Mouse (Mus musculus) testis, adult 2 months (tissue): ENCODE results near the gene Crp.

Experiments
- CTCF ChIP-seq: fragments of 200-500 bp; IDR thresholded peaks from 2 replicates; pipeline ENCODE4 v1.5.1; 2012; ENCODE audit warnings: low read depth, mild to moderate bottlenecking, inconsistent platforms, low read length, moderate library complexity; ENCODE audit not compliant: control insufficient read depth, insufficient read depth, insufficient replicate concordance
- POLR2A ChIP-seq: fragments of 200-500 bp; IDR thresholded peaks from 2 replicates; pipeline ENCODE4 v1.6.1; 2012; ENCODE audit warnings: low read depth, mild to moderate bottlenecking, inconsistent platforms, low read length, moderate library complexity; ENCODE audit not compliant: control insufficient read depth

DNA sequence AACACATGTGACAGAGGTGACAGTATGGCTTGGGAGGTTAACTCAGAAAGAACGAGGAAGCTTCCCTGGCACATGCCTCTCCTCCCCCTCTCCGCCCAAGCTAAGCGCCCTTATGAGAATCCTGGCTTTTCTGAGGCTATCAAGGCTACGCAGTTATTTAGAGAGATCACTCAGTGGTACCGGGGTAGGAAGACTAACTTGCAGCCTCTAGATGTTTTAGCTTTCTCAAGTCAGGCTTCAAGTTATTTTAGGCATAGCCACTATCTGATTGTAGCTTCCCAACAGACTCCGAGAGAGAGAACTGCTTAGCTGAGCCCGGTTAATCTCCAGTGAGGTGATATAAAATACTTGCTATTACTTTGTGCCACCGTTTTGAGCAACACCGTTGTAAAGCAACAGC, 48.5 kb upstream of the Crp start:
- TF ChIP-seq CTCF (no peak), POLR2A (no peak)
